Mouse (Mus musculus) intestine, postnatal 0 days (tissue): ENCODE results near the gene Neurod2. TPM values are rescaled to one million over a fixed set of nuclear protein-coding genes. Genes with fewer than 3 reads are reported as not detected.

Source experiments
- ATAC-seq: fragments of 200-750 bp; cut with Nextera tagmentation; 2 replicates; pipeline ENCODE4 v1.8.0; 2017; ENCODE audit warnings: mild to moderate bottlenecking, moderate TSS enrichment, moderate library complexity
- H3K27ac ChIP-seq: fragments of 300-500 bp; sonication (generic); 2 replicates; pipeline ENCODE4 v1.5.1; 2014; ENCODE audit warnings: mild to moderate bottlenecking, low read depth, low read length, moderate library complexity
- H3K27me3 ChIP-seq: fragments of 300-500 bp; sonication (generic); replicated peaks from 2 replicates; pipeline ENCODE4 v1.6.1; 2014; ENCODE audit warnings: low read length, mixed read lengths; ENCODE audit not compliant: control insufficient read depth, insufficient read depth
- H3K36me3 ChIP-seq: fragments of 300-500 bp; sonication (generic); 2 replicates; pipeline ENCODE4 v1.6.1; 2014; ENCODE audit warnings: mild to moderate bottlenecking, moderate library complexity; ENCODE audit not compliant: control insufficient read depth, insufficient read depth
- H3K4me1 ChIP-seq: fragments of 300-500 bp; sonication (generic); replicated peaks from 2 replicates; pipeline ENCODE4 v1.6.1; 2014; ENCODE audit warnings: antibody characterized with exemption, low read length, mixed read lengths; ENCODE audit not compliant: control insufficient read depth, insufficient read depth
- H3K4me2 ChIP-seq: fragments of 300-500 bp; sonication (generic); replicated peaks from 2 replicates; pipeline ENCODE4 v1.6.1; 2014; ENCODE audit warnings: low read depth, mild to moderate bottlenecking, moderate library complexity
- H3K4me3 ChIP-seq: fragments of 300-500 bp; sonication (generic); 2 replicates; pipeline ENCODE4 v1.5.1; 2014; ENCODE audit warnings: low read depth, low read length
- H3K9ac ChIP-seq: fragments of 300-500 bp; sonication (generic); 2 replicates; pipeline ENCODE4 v1.6.1; 2014; ENCODE audit warnings: mild to moderate bottlenecking, low read depth, low read length
- H3K9me3 ChIP-seq: fragments of 300-500 bp; sonication (generic); 2 replicates; pipeline ENCODE4 v1.6.1; 2016; ENCODE audit warnings: mixed run types; ENCODE audit not compliant: control insufficient read depth
- CTCF ChIP-seq: sonication (generic); IDR thresholded peaks from 2 replicates; pipeline ENCODE4 v1.5.1; 2016; ENCODE audit warnings: low read depth, mild to moderate bottlenecking, control low read depth, antibody characterized with exemption, moderate library complexity
- WGBS: fragments of 180-500 bp; shearing (Covaris S2); extraction: QIAGEN DNeasy Blood & Tissue Kit; methylation state at CpG from one replicate; pipeline ENCODE4 v1.1.7; 2014; 5-methylcytosine and 5-hydroxymethylcytosine counted together
- polyA plus RNA-seq: library from polyadenylated mRNA; unstranded; fragments of >200 nt; fragmentation: Nextera tagmentation; extraction: Ambion mirVana; gene quantifications from 2 replicates; pipeline ENCODE4 v1.2.1, GENCODE M21; 2015

Gene Neurod2
- polyA plus RNA-seq, 1 experiment from 2014 or later, result not detected

GRCm38 (mm10) chr11:98336245-98337107 lies 7.0 kb upstream of the Neurod2 start:
- Histone ChIP-seq H3K4me1 (peaks cover 4% of the 10 kb centered on the region; the same call in 1 of the 2 replicates), H3K27me3 (peaks cover 80% of the 10 kb centered on the region), H3K9me3 (no peaks in the 10 kb centered on the region), H3K36me3 (no peaks in the 10 kb centered on the region), H3K4me2 (no peak overlapping the region), H3K27ac (no peak overlapping the region), H3K9ac (no peak overlapping the region), H3K4me3 (no peak overlapping the region)
- no peak for ATAC-seq
- TF ChIP-seq CTCF, result peak; percentile 62
- WGBS, result 20% methylated on average over 13 of the region's 13 CpGs

GRCm38 (mm10) chr11:98335250-98335649 lies 5.8 kb upstream of the Neurod2 start:
- Histone ChIP-seq H3K27ac (no peak overlapping the region), H3K27me3 (peaks cover 91% of the 10 kb centered on the region), H3K4me1 (peaks cover 4% of the 10 kb centered on the region; the same call in 1 of the 2 replicates), H3K9me3 (no peaks in the 10 kb centered on the region), H3K9ac (no peak overlapping the region), H3K4me2 (no peak overlapping the region), H3K36me3 (no peaks in the 10 kb centered on the region), H3K4me3 (no peak overlapping the region)
- 8% methylated on average over 9 of the region's 9 CpGs for WGBS
- no peak for ATAC-seq
- no peak for TF ChIP-seq CTCF

- TF ChIP-seq CTCF, result no peak
- WGBS, result 3% methylated on average over 27 of the region's 41 CpGs
- ATAC-seq, result no peak
- Histone ChIP-seq H3K9me3 (no peaks in the 10 kb centered on the region), H3K27ac (no peak overlapping the region), H3K4me2 (peak overlapping the region; percentile 41; the same call in 1 of the 2 replicates), H3K27me3 (peaks cover 95% of the 10 kb centered on the region), H3K36me3 (no peaks in the 10 kb centered on the region), H3K4me1 (peaks cover 4% of the 10 kb centered on the region; the same call in 1 of the 2 replicates), H3K4me3 (peak overlapping the region; percentile 16; the same call in 1 of the 2 replicates), H3K9ac (no peak overlapping the region)
Observed at GRCm38 (mm10) chr11:98333981-98334741, 4.7 kb upstream of the Neurod2 start.

GRCm38 (mm10) chr11:98333263-98333696 lies 3.8 kb upstream of the Neurod2 start:
- Histone ChIP-seq H3K9me3 (no peaks in the 10 kb centered on the region), H3K36me3 (no peaks in the 10 kb centered on the region), H3K4me3 (no peak overlapping the region), H3K4me2 (no peak overlapping the region), H3K27ac (no peak overlapping the region), H3K4me1 (peaks cover 1% of the 10 kb centered on the region; the same call in 1 of the 2 replicates), H3K27me3 (peaks cover 100% of the 10 kb centered on the region), H3K9ac (no peak overlapping the region)
- WGBS, result 76% methylated on average over 10 of the region's 10 CpGs
- no peak for TF ChIP-seq CTCF
- ATAC-seq, result no peak

- Histone ChIP-seq H3K27ac (no peak overlapping the region), H3K4me3 (no peak overlapping the region), H3K27me3 (peaks cover 100% of the 10 kb centered on the region), H3K4me2 (no peak overlapping the region), H3K36me3 (no peaks in the 10 kb centered on the region), H3K9me3 (no peaks in the 10 kb centered on the region), H3K4me1 (peaks cover 3% of the 10 kb centered on the region; the same call in 1 of the 2 replicates), H3K9ac (no peak overlapping the region)
- TF ChIP-seq CTCF, result no peak
- ATAC-seq, result no peak
- 67% methylated on average over 4 of the region's 4 CpGs for WGBS
Observed at GRCm38 (mm10) chr11:98332841-98333240, 3.4 kb upstream of the Neurod2 start.

- H3K36me3 ChIP-seq, result no peaks in the 10 kb centered on the region
- no peaks in the 10 kb centered on the region for H3K9me3 ChIP-seq
- no peak for ATAC-seq
- 78% methylated on average over 3 of the region's 3 CpGs for WGBS
- H3K9ac ChIP-seq, result no peak overlapping the region
- no peak overlapping the region for H3K4me3 ChIP-seq
- H3K4me1 ChIP-seq, result peaks cover 6% of the 10 kb centered on the region; the same call in 1 of the 2 replicates
- H3K27ac ChIP-seq, result no peak overlapping the region
- no peak overlapping the region for H3K4me2 ChIP-seq
- TF ChIP-seq CTCF, result 0 out of 2 replicates have a peak, but pooled peaks have one; percentile 12
- H3K27me3 ChIP-seq, result peaks cover 100% of the 10 kb centered on the region
Observed at GRCm38 (mm10) chr11:98332186-98332585, 2.7 kb upstream of the Neurod2 start.
